Mouse (Mus musculus): Measurements from ENCODE around the gene Adam12. TPM values are rescaled to one million over a fixed set of nuclear protein-coding genes. Genes with fewer than 3 reads are reported as not detected.
A peak's percentile ranks its signal among the peaks of the same experiment; 100 is the strongest.

Gene Adam12
- total RNA-seq, 2 experiments from 2014 or later = 14.3 to 15.3 TPM

DNA sequence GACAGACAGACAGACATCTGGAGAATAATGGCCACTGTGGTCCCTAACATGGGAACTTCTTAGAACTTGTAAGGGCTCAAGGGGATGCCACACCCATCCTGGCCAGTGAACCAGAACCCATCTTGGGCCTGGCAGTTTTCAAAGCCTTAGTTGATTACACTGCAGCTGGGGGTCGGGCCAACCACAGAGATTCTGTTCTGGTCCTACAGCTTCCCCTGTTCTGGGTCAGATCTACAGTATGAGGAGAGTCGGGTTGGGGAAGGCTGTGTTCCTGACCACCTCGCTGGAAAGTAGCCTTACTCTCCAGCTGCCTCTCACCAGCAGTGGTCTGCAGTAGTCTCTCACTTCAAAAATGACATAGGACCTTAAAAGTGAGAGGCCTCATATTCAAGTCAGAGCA, 5.7 kb downstream of the Adam12 start:
- no peak for DNase-seq
- intact Hi-C loops (cut with DNase I) = no loop called here

- peak; percentile 85 for DNase-seq
- intact Hi-C loops (cut with DNase I) = loop anchor here (5.0 kb wide), 1 partner anchor 368 kb away; no protein-coding TSS in a partner anchor
These were observed 7.0 kb downstream of the Adam12 start for GRCm38 (mm10) chr7:134224741-134225612.

DNA sequence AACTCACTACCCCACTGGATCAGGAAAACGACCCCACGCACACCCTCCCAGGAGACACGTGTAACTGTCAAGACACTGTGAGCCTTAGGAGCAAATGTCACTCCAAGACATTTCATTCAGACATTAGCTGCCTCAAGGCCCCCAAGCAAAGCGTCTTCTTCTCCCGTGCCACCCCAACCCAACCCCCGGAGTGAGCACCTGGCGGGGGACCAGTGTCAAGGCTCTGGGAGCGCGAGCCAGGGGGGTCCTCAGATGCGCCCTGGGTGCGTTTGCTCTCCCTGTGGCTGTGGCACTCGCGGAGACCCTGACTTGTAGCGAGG, 7.6 kb downstream of the Adam12 start:
- DNase-seq = peak; percentile 15
- intact Hi-C loops (cut with DNase I) = loop anchor here (5.0 kb wide), 1 partner anchor 367 kb away; no protein-coding TSS in a partner anchor

DNA sequence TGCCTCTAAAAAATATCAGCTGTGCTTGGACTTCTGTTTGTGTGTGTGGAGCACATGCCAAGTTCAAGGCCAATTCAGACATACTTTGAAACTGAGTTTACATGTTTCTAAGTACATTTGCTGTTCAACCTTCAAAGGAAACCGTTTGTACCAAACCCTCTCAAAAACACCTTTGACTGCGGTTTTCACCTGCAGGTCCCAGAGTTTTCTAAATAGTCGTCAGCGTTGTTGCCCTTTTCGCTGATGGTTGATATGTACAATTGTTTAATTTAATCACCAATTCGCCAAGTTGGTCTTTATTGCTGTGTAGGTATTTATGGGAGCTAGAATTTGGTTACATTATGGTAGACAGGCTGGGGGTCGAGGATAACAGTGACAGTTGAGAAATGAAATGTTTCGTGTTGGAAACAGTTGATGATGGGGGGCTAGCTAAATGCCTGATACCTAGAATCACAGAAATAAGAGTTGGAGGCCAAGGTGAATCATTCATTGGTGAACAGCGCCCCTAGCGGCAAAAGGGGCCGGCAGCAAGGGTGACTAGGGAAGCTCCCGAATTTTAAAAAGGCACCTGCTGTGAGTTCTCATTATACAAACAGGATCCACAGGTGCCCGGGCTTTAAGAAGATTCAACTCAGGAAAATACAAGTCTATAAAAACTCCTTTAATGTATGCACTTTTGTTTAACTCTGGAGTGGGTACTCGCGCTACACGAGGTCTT, 8.3 kb downstream of the Adam12 start:
- intact Hi-C loops (cut with DNase I) = loop anchor here (5.0 kb wide), 1 partner anchor 366 kb away; no protein-coding TSS in a partner anchor

DNA sequence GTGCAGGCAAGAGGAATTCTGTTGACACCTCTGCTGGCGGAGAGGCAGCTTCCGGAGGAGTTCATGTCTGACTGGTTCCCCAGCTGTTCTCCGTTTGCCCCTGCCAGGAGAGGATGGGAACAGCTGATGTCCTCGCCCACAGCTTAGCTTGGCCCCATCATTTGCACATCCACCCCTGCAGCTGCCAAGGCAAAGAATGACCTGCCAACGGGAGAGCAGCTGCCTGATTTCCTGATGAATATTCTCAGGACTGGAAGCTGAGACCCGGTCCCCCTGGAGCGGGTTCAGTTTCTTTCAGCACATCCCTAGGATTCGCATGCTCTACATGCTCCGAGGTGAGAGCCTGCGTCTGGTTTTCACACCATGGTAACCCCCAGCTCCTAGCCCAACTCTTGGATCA, 24.0 kb downstream of the Adam12 start:
- intact Hi-C loops (cut with DNase I) = loop anchor here (5.0 kb wide), 1 partner anchor 346 kb away; no protein-coding TSS in a partner anchor
- peak; percentile 91 for DNase-seq

More for the DNA sequence above, 8.3 kb downstream of the Adam12 start:
- DNase-seq = peak; percentile 86

GRCm38 (mm10) chr7:134193089-134193488, 38.9 kb downstream of the Adam12 start:
- DNase-seq = no peak
- intact Hi-C loops (cut with DNase I) = no loop called here

- intact Hi-C loops (cut with DNase I) = no loop called here
- DNase-seq = no peak
These were observed 41.8 kb downstream of the Adam12 start for GRCm38 (mm10) chr7:134190101-134190500.

- DNase-seq = peak; percentile 10
- intact Hi-C loops (cut with DNase I) = no loop called here
These were observed 43.4 kb downstream of the Adam12 start for GRCm38 (mm10) chr7:134188565-134188964.

DNA sequence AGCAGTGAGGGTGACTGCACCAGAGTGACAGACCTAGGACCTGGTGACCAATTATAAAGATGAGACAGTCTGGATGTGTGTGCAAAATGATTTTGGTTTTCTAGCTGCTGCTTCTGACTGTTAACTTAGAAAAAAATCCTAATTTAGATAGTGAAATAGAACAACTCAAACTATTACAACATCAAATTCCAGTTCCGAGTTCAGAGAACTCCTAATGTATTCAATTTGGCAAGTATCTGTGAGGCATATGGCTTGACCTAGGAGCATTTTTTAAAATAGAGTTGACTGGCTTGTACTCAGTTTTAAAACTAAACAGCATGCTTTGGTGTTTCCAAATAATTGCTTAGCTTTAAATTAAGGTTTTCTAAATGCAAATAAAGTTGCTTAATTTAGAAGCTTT, 44.0 kb downstream of the Adam12 start:
- intact Hi-C loops (cut with DNase I) = no loop called here
- no peak for DNase-seq

GRCm38 (mm10) chr7:134186497-134186896, 45.4 kb downstream of the Adam12 start:
- DNase-seq = peak; percentile 38
- intact Hi-C loops (cut with DNase I) = no loop called here

- intact Hi-C loops (cut with DNase I) = no loop called here
- no peak for DNase-seq
These were observed 46.2 kb downstream of the Adam12 start for GRCm38 (mm10) chr7:134185751-134186150.

GRCm38 (mm10) chr7:134181717-134182116, 50.2 kb downstream of the Adam12 start:
- intact Hi-C loops (cut with DNase I) = no loop called here
- no peak for DNase-seq

GRCm38 (mm10) chr7:134181056-134181455, 50.9 kb downstream of the Adam12 start:
- intact Hi-C loops (cut with DNase I) = no loop called here
- DNase-seq = peak; percentile 64

DNA sequence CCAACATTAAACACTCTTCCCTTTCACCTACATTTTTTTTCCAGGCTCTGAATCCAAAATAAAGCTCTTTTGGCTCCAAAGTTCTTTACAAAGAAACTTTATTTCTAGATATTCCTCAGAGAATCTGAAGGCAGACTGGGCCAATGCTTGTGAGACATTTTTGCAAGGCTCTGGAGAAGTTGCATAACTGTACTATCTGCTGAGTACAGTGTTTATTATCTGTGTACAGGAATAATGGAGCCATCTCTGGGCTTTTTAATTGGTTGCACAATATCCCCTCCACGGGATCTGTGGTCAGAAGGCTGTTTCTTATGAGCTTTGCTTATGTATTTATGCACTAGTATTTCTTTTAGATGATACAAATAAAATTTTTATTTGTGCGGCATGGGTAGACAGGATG, 54.9 kb downstream of the Adam12 start:
- no peak for DNase-seq
- intact Hi-C loops (cut with DNase I) = no loop called here

DNA sequence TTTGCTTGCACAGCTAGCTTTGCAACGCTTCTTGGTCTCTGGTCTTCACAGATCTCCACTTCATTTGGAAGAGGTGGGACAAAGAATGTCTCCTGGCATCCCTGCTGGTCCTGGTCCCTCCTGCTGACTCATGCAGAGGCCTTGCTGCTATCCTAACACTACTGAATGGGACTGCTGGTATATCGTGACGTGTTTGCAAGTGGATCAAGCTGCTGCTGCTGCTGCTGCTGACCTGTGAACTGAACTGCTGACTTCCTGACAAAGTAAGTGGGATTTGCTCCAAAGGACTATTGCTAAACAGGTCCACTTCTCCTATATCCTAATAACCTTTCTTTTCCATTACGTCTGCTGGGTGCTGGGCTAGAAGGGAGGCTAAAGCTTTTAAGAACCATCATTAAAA, 56.7 kb downstream of the Adam12 start:
- intact Hi-C loops (cut with DNase I) = no loop called here
- DNase-seq = no peak

DNA sequence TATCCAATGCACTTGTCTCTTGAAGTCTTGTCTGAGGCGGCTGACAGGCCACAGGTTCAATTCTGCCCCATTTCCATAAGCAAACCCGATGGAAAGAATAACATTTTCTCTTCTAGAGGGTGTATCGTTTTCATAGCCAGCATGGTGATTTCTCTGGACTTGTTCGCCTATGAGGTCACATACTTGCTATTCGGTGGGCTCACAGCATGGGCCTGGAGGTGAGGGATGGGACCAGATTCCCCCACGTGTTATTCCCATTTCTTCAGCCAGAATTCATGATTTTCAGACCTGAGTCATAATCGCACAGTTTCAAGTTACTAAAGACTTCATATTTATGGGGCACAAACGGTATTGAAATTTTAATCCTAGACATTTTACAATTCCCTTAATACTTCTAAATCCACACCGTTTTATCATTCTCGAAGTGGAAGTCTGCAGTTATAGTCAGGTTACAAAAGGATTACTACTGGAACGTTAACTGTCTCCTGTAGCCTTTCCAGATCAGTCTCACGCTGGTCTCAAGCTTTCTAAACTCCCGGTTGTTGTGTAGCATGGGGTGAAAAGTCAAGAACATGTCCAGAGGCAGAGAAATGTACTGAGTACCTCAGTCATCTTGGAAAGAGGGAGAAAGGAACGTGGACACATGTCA, 58.4 kb downstream of the Adam12 start:
- intact Hi-C loops (cut with DNase I) = no loop called here
- no peak for DNase-seq

GRCm38 (mm10) chr7:134170180-134170910, 61.6 kb downstream of the Adam12 start:
- DNase-seq = peak; percentile 65
- intact Hi-C loops (cut with DNase I) = no loop called here

- no peak for DNase-seq
- intact Hi-C loops (cut with DNase I) = no loop called here
These were observed 62.2 kb downstream of the Adam12 start for GRCm38 (mm10) chr7:134169780-134170179.

- intact Hi-C loops (cut with DNase I) = no loop called here
- DNase-seq = no peak
These were observed 64.4 kb downstream of the Adam12 start for GRCm38 (mm10) chr7:134167586-134167985.

DNA sequence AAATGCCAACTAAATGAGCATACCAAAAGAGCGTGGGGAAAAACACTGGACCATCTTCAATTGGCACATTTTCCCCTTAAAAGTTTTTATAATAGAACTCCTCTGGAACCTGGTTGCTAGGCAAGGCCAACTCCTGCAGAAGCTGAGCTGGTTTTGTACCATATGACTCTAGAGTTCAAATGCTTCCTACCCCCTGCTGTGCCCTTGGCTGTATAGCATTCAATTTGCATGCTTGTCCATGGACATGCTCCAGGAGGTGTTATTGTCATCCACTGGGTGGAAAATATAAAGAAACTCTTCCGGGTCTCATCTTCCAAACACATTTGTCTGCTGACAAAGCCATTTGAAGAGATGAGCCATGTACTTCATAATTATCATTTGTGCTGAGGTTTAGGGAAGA, 68.2 kb downstream of the Adam12 start:
- intact Hi-C loops (cut with DNase I) = no loop called here
- DNase-seq = peak; percentile 53

DNA sequence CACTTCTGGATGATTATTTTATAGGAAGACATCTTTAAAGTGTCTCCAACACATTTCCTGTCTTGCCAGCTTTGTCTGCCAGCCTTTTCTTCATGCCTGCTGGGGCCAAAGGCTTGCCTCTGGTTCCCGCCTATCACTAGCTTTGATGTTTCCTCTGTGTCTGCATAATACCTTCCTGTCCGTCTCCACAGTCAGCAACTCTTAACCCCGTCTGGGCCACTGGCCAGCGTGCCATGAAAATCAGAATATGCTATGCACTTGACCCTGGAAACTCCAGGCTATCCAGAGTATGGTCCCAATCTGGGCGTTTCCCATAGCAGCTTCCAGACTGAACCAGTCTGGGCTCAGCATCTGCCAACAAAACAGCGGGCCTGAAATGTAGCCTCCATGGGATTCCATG, 69.1 kb downstream of the Adam12 start:
- intact Hi-C loops (cut with DNase I) = no loop called here
- DNase-seq = no peak
